Mouse (Mus musculus): ENCODE results near the gene Syt12. TPM values are rescaled to one million over a fixed set of nuclear protein-coding genes. Genes with fewer than 3 reads are reported as not detected.
A peak's percentile ranks its signal among the peaks of the same experiment; 100 is the strongest.

Gene Syt12
- polyA plus RNA-seq, 1 experiment from 2014 or later, result 0.19 TPM

DNA sequence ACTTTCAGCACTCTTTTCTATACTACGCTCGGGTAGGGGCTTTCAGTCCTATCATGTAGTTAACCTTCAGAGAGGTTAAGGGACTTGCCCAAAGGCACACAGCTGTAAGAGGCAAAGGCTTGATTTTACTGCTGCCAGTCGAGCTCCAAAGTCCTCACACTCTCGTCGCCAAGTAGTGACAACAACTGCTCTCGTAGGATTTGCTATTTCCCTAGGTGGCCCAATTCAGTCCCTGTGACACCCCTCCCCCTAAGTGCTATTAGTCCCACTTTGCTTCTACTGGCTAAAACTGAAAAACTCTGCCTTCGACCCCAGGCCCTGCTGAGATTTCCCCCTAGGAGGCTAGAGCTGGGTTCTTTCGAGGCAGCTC, 38.5 kb downstream of the Syt12 start:
- H3K4me1 ChIP-seq (ENCODE audit: insufficient read depth), result peaks cover 18% of the 10 kb centered on the region
- peak overlapping the region; percentile 81 for H3K4me2 ChIP-seq (ENCODE audit: low read depth, low read length)
- H3K4me3 ChIP-seq (ENCODE audit: low read depth, low read length), result peak overlapping the region; percentile 63
- H3K27me3 ChIP-seq (ENCODE audit: insufficient read depth, low read length), result peaks cover 16% of the 10 kb centered on the region
- peak overlapping the region; percentile 80 for H3K27ac ChIP-seq (ENCODE audit: low read depth)
- no peaks in the 10 kb centered on the region for H3K9me3 ChIP-seq (ENCODE audit: low read length)
- peak overlapping the region; percentile 71 for H3K9ac ChIP-seq (replicated peaks)
- 15% methylated on average over 8 of the region's 8 CpGs for WGBS (ENCODE audit: insufficient replicate concordance)
- TF ChIP-seq EP300 (IDR thresholded peaks at IDR 0.05; ENCODE audit: low read depth), result no peak
- no peak for TF ChIP-seq CTCF (IDR thresholded peaks at IDR 0.05; ENCODE audit: low read depth)
- no peak for DNase-seq
- H3K36me3 ChIP-seq (replicated peaks; ENCODE audit: insufficient read depth, low read length), result no peaks in the 10 kb centered on the region
- peak; percentile 39 for ATAC-seq

GRCm38 (mm10) chr19:4437886-4438285, 39.4 kb downstream of the Syt12 start:
- no peak for TF ChIP-seq EP300 (IDR thresholded peaks at IDR 0.05; ENCODE audit: low read depth)
- no peak for TF ChIP-seq CTCF (IDR thresholded peaks at IDR 0.05; ENCODE audit: low read depth)

GRCm38 (mm10) chr19:4436254-4436653, 41.0 kb downstream of the Syt12 start:
- Histone ChIP-seq H3K36me3 (replicated peaks; ENCODE audit: insufficient read depth, low read length) (no peaks in the 10 kb centered on the region), H3K9ac (replicated peaks) (no peak overlapping the region)
- no peak for TF ChIP-seq CTCF (IDR thresholded peaks at IDR 0.05; ENCODE audit: low read depth)
- TF ChIP-seq EP300 (IDR thresholded peaks at IDR 0.05; ENCODE audit: low read depth), result no peak

More at GRCm38 (mm10) chr19:4437886-4438285, 39.4 kb downstream of the Syt12 start:
- H3K4me3 ChIP-seq (ENCODE audit: low read depth, low read length), result no peak overlapping the region; the same call in 1 of the 2 replicates
- DNase-seq (no peak), ATAC-seq (no peak)
- H3K9ac ChIP-seq (replicated peaks), result no peak overlapping the region
- H3K36me3 ChIP-seq (replicated peaks; ENCODE audit: insufficient read depth, low read length), result no peaks in the 10 kb centered on the region
- WGBS (ENCODE audit: insufficient replicate concordance), result 26% methylated on average over 6 of the region's 6 CpGs
- H3K9me3 ChIP-seq (ENCODE audit: low read length), result no peaks in the 10 kb centered on the region
- H3K4me1 ChIP-seq (ENCODE audit: insufficient read depth), result peaks cover 18% of the 10 kb centered on the region
- H3K27ac ChIP-seq (ENCODE audit: low read depth), result no peak overlapping the region
- H3K4me2 ChIP-seq (ENCODE audit: low read depth, low read length), result peak overlapping the region; percentile 81
- H3K27me3 ChIP-seq (ENCODE audit: insufficient read depth, low read length), result peaks cover 16% of the 10 kb centered on the region

DNA sequence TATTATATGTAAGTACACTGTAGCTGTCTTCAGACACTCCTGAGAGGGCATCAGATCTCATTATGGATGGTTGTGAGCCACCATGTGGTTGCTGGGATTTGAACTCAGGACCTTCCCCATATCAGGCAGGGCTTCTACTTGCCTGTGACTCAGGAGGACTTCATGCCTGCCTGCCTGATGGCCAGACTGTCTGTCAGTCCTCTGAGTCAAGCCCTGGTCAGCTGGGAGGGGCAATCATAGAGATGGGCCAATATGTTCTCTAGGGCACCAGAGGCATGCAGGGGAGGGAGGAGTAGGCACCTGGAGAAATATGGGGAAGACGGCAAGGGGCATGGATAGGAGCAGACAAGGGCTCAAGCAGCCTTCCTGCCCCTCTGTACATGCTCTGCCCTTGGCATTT, 42.2 kb downstream of the Syt12 start:
- Histone ChIP-seq H3K27ac (ENCODE audit: low read depth) (no peak overlapping the region), H3K36me3 (replicated peaks; ENCODE audit: insufficient read depth, low read length) (0 out of 2 replicates have a peak, but pooled peaks cover 3% of the 10 kb centered on the region), H3K9ac (replicated peaks) (no peak overlapping the region), H3K27me3 (ENCODE audit: insufficient read depth, low read length) (peaks cover 16% of the 10 kb centered on the region), H3K4me1 (ENCODE audit: insufficient read depth) (peaks cover 9% of the 10 kb centered on the region; the same call in 1 of the 2 replicates), H3K9me3 (ENCODE audit: low read length) (no peaks in the 10 kb centered on the region), H3K4me2 (ENCODE audit: low read depth, low read length) (no peak overlapping the region), H3K4me3 (ENCODE audit: low read depth, low read length) (no peak overlapping the region)
- DNase-seq (no peak), ATAC-seq (no peak)
- TF ChIP-seq CTCF (IDR thresholded peaks at IDR 0.05; ENCODE audit: low read depth) (no peak), EP300 (IDR thresholded peaks at IDR 0.05; ENCODE audit: low read depth) (no peak)
- 75% methylated on average over 1 of the region's 1 CpGs for WGBS (ENCODE audit: insufficient replicate concordance)

More at GRCm38 (mm10) chr19:4436254-4436653, 41.0 kb downstream of the Syt12 start:
- no peak overlapping the region for H3K4me2 ChIP-seq (ENCODE audit: low read depth, low read length)
- WGBS (ENCODE audit: insufficient replicate concordance), result 74% methylated on average over 3 of the region's 3 CpGs
- no peak overlapping the region for H3K4me3 ChIP-seq (ENCODE audit: low read depth, low read length)
- DNase-seq (no peak), ATAC-seq (no peak)
- no peak overlapping the region for H3K27ac ChIP-seq (ENCODE audit: low read depth)
- H3K4me1 ChIP-seq (ENCODE audit: insufficient read depth), result peaks cover 18% of the 10 kb centered on the region
- no peaks in the 10 kb centered on the region for H3K9me3 ChIP-seq (ENCODE audit: low read length)
- peaks cover 16% of the 10 kb centered on the region for H3K27me3 ChIP-seq (ENCODE audit: insufficient read depth, low read length)

- Histone ChIP-seq H3K9ac (replicated peaks) (no peak overlapping the region), H3K27ac (ENCODE audit: low read depth) (no peak overlapping the region), H3K27me3 (ENCODE audit: insufficient read depth, low read length) (peaks cover 5% of the 10 kb centered on the region; the same call in 1 of the 2 replicates), H3K36me3 (replicated peaks; ENCODE audit: insufficient read depth, low read length) (0 out of 2 replicates have a peak, but pooled peaks cover 3% of the 10 kb centered on the region), H3K4me3 (ENCODE audit: low read depth, low read length) (no peak overlapping the region), H3K4me1 (ENCODE audit: insufficient read depth) (0 out of 2 replicates have a peak, but pooled peaks cover 5% of the 10 kb centered on the region), H3K4me2 (ENCODE audit: low read depth, low read length) (no peak overlapping the region), H3K9me3 (ENCODE audit: low read length) (no peaks in the 10 kb centered on the region)
- 81% methylated on average over 1 of the region's 1 CpGs for WGBS (ENCODE audit: insufficient replicate concordance)
- no peak for TF ChIP-seq CTCF (IDR thresholded peaks at IDR 0.05; ENCODE audit: low read depth)
- no peak for TF ChIP-seq EP300 (IDR thresholded peaks at IDR 0.05; ENCODE audit: low read depth)
- ATAC-seq (no peak), DNase-seq (no peak)
Measured at GRCm38 (mm10) chr19:4433756-4434155, 43.5 kb downstream of the Syt12 start.

DNA sequence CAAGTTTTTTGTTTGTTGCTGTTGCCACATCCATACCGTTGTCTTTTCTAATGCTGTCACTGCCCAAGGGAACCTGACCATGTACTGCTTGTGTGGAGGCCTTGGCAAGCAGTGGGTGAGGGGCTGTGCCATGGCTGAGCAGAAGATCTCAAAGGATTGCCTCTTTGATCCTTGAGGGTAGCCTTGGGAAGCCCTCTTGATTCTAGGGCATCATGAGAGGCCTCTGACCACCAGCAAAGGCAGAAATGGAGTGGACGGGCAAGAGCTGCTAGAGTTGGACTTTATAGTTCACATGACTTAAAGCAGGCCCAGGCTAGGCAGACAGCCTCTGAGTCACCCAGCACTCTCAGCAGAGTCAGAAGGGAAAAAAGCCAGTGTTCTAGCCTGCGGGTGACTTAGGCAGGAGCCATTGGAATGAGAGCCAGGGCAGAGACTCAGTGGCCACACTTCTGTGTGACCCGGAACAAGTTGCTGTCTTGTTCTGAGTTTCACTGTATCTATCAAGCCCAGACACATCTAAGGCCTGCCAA, 47.1 kb downstream of the Syt12 start:
- 0 out of 2 replicates have a peak, but pooled peaks cover 4% of the 10 kb centered on the region for H3K36me3 ChIP-seq (replicated peaks; ENCODE audit: insufficient read depth, low read length)
- ATAC-seq (no peak), DNase-seq (no peak)
- TF ChIP-seq EP300 (IDR thresholded peaks at IDR 0.05; ENCODE audit: low read depth) (no peak), CTCF (IDR thresholded peaks at IDR 0.05; ENCODE audit: low read depth) (no peak)
- no peaks in the 10 kb centered on the region for H3K4me1 ChIP-seq (ENCODE audit: insufficient read depth)
- WGBS (ENCODE audit: insufficient replicate concordance), result 81% methylated on average over 4 of the region's 4 CpGs
- no peak overlapping the region for H3K9ac ChIP-seq (replicated peaks)
- H3K27me3 ChIP-seq (ENCODE audit: insufficient read depth, low read length), result no peaks in the 10 kb centered on the region
- H3K9me3 ChIP-seq (ENCODE audit: low read length), result no peaks in the 10 kb centered on the region
- H3K4me3 ChIP-seq (ENCODE audit: low read depth, low read length), result no peak overlapping the region
- no peak overlapping the region for H3K4me2 ChIP-seq (ENCODE audit: low read depth, low read length)
- H3K27ac ChIP-seq (ENCODE audit: low read depth), result no peak overlapping the region

Data from liver, postnatal 0 days (tissue).